ENCODE assay signal across 8 mouse cellular contexts in genomic region chr4:118259782-118260463, GRCm38 (mm10). TPM values are rescaled to one million over a fixed set of nuclear protein-coding genes. Genes with fewer than 3 reads are reported as not detected.
DNase-seq lines count a peak whose midpoint lies in the region; ATAC-seq and TF ChIP-seq lines count a peak whose summit lies in the region.

No protein-coding gene starts in this region.

- TF ChIP-seq CTCF in stomach, postnatal 0 days (IDR thresholded peaks at IDR 0.05; ENCODE audit: low read depth), result no peak

- H3K27me3 ChIP-seq in lung, embryonic 15.5 days, result no peaks in the 10 kb centered on the region
- H3K27me3 ChIP-seq in liver, embryonic 12.5 days (replicated peaks), result peaks cover 6% of the 10 kb centered on the region
- H3K27me3 ChIP-seq in stomach, postnatal 0 days (ENCODE audit: control insufficient read depth, insufficient read depth, low read length), result no peaks in the 10 kb centered on the region

- H3K4me1 ChIP-seq in lung, embryonic 15.5 days, result peaks cover 55% of the 10 kb centered on the region
- H3K4me1 ChIP-seq in liver, embryonic 12.5 days, result peaks cover 27% of the 10 kb centered on the region
- H3K4me1 ChIP-seq in stomach, postnatal 0 days (replicated peaks; ENCODE audit: control insufficient read depth, insufficient read depth), result peaks cover 5% of the 10 kb centered on the region; the same call in 1 of the 2 replicates

- ATAC-seq in lung, embryonic 15.5 days (ENCODE audit: borderline replicate concordance, extremely low read depth, low FRiP score, low TSS enrichment), result peak; percentile 25
- ATAC-seq in liver, embryonic 12.5 days, result no peak
- ATAC-seq in stomach, postnatal 0 days (ENCODE audit: low FRiP score, low TSS enrichment), result no peak

- DNase-seq in cerebellum, postnatal 10 days, result peak; percentile 44 to 53
- no peak for DNase-seq in cerebellum, adult 18-20 months
- no peak for DNase-seq in lung, postnatal 14 days
- DNase-seq in stomach, postnatal 0 days (ENCODE audit: low spot score), result no peak
- no peak for DNase-seq in thymus, postnatal 4 days
- no peak for DNase-seq in frontal cortex, postnatal 14 days (ENCODE audit: low spot score in 2 of 2)

- 0 out of 2 replicates have a peak overlapping the region, but pooled peaks have one; percentile 47 for H3K4me3 ChIP-seq in lung, embryonic 15.5 days
- peak overlapping the region; percentile 54; the same call in 1 of the 2 replicates for H3K4me3 ChIP-seq in liver, embryonic 12.5 days
- no peak overlapping the region for H3K4me3 ChIP-seq in stomach, postnatal 0 days (ENCODE audit: low read depth, low read length)

- peaks cover 17% of the 10 kb centered on the region for H3K36me3 ChIP-seq in lung, embryonic 15.5 days
- H3K36me3 ChIP-seq in liver, embryonic 12.5 days, result peaks cover 20% of the 10 kb centered on the region; the same call in 1 of the 2 replicates
- peaks cover 10% of the 10 kb centered on the region for H3K36me3 ChIP-seq in stomach, postnatal 0 days (ENCODE audit: control insufficient read depth, insufficient read depth, low read length)

- peak overlapping the region; percentile 87 for H3K27ac ChIP-seq in lung, embryonic 15.5 days
- no peak overlapping the region for H3K27ac ChIP-seq in liver, embryonic 12.5 days
- 0 out of 2 replicates have a peak overlapping the region, but pooled peaks have one; percentile 8 for H3K27ac ChIP-seq in stomach, postnatal 0 days (replicated peaks)

- no peaks in the 10 kb centered on the region for H3K9me3 ChIP-seq in lung, embryonic 15.5 days
- H3K9me3 ChIP-seq in liver, embryonic 12.5 days (replicated peaks), result no peaks in the 10 kb centered on the region
- H3K9me3 ChIP-seq in stomach, postnatal 0 days (ENCODE audit: control insufficient read depth, low read length), result no peaks in the 10 kb centered on the region

- H3K9ac ChIP-seq in lung, embryonic 15.5 days, result no peak overlapping the region
- no peak overlapping the region for H3K9ac ChIP-seq in liver, embryonic 12.5 days
- H3K9ac ChIP-seq in stomach, postnatal 0 days (ENCODE audit: low read length), result 0 out of 2 replicates have a peak overlapping the region, but pooled peaks have one; percentile 13

- H3K4me2 ChIP-seq in lung, embryonic 15.5 days, result peak overlapping the region; percentile 80
- H3K4me2 ChIP-seq in liver, embryonic 12.5 days, result peak overlapping the region; percentile 76
- H3K4me2 ChIP-seq in stomach, postnatal 0 days (replicated peaks; ENCODE audit: low read depth), result peak overlapping the region; percentile 83; the same call in 1 of the 2 replicates

- no peak for TF ChIP-seq EP300 in stomach, postnatal 0 days (optimal IDR thresholded peaks at IDR 0.05)

- 50% methylated on average over 8 of the region's 8 CpGs for WGBS in lung, embryonic 15.5 days
- 68% methylated on average over 8 of the region's 8 CpGs for WGBS in liver, embryonic 12.5 days (ENCODE audit: insufficient replicate concordance)
- 58% methylated on average over 8 of the region's 8 CpGs for WGBS in stomach, postnatal 0 days

RNA-seq across cellular contexts. Expression of gene Ptprf, which starts 31.3 kb away (rescaled TPM):
- 73.4 and 82.9 TPM in 2 replicates for polyA plus RNA-seq in lung, embryonic 15.5 days (2015; fragmentation: Nextera tagmentation; extraction: Ambion mirVana)
- polyA plus RNA-seq in liver, embryonic 12.5 days (2016; fragmentation: Nextera tagmentation; extraction: Ambion mirVana), result 18.1 and 19.3 TPM in 2 replicates
- 30.1 and 34.1 TPM in 2 replicates for polyA plus RNA-seq in stomach, postnatal 0 days (2015; fragmentation: Nextera tagmentation; extraction: Ambion mirVana)

Comparison
In these comparisons a context has a peak if more than half of its experiments do, and no peak if none do; other contexts are left out.
1. DNase-seq: peak in cerebellum, postnatal 10 days (2 of 2); none in cerebellum, adult 18-20 months (0 of 2), lung, postnatal 14 days (single experiment), stomach, postnatal 0 days (single experiment), thymus, postnatal 4 days (single experiment) and frontal cortex, postnatal 14 days (0 of 2).
2. Peak in every context shown above with its lines, with median percentiles within 50 percentile points of each other: H3K4me2 ChIP-seq.